Mouse (Mus musculus) intestine, postnatal 0 days (tissue): ENCODE data around the gene Mas1. TPM values are rescaled to one million over a fixed set of nuclear protein-coding genes. Genes with fewer than 3 reads are reported as not detected.
A peak's percentile ranks its signal among the peaks of the same experiment; 100 is the strongest.

Source experiments
- ATAC-seq: fragments of 200-750 bp; cut with Nextera tagmentation; 2 replicates; pipeline ENCODE4 v1.8.0; 2017; ENCODE audit warnings: mild to moderate bottlenecking, moderate TSS enrichment, moderate library complexity
- H3K27ac ChIP-seq: fragments of 300-500 bp; sonication (generic); 2 replicates; pipeline ENCODE4 v1.5.1; 2014; ENCODE audit warnings: mild to moderate bottlenecking, low read depth, low read length, moderate library complexity
- H3K27me3 ChIP-seq: fragments of 300-500 bp; sonication (generic); replicated peaks from 2 replicates; pipeline ENCODE4 v1.6.1; 2014; ENCODE audit warnings: low read length, mixed read lengths; ENCODE audit not compliant: control insufficient read depth, insufficient read depth
- H3K36me3 ChIP-seq: fragments of 300-500 bp; sonication (generic); 2 replicates; pipeline ENCODE4 v1.6.1; 2014; ENCODE audit warnings: mild to moderate bottlenecking, moderate library complexity; ENCODE audit not compliant: control insufficient read depth, insufficient read depth
- H3K4me1 ChIP-seq: fragments of 300-500 bp; sonication (generic); replicated peaks from 2 replicates; pipeline ENCODE4 v1.6.1; 2014; ENCODE audit warnings: antibody characterized with exemption, low read length, mixed read lengths; ENCODE audit not compliant: control insufficient read depth, insufficient read depth
- H3K4me2 ChIP-seq: fragments of 300-500 bp; sonication (generic); replicated peaks from 2 replicates; pipeline ENCODE4 v1.6.1; 2014; ENCODE audit warnings: low read depth, mild to moderate bottlenecking, moderate library complexity
- H3K4me3 ChIP-seq: fragments of 300-500 bp; sonication (generic); 2 replicates; pipeline ENCODE4 v1.5.1; 2014; ENCODE audit warnings: low read depth, low read length
- H3K9ac ChIP-seq: fragments of 300-500 bp; sonication (generic); 2 replicates; pipeline ENCODE4 v1.6.1; 2014; ENCODE audit warnings: mild to moderate bottlenecking, low read depth, low read length
- H3K9me3 ChIP-seq: fragments of 300-500 bp; sonication (generic); 2 replicates; pipeline ENCODE4 v1.6.1; 2016; ENCODE audit warnings: mixed run types; ENCODE audit not compliant: control insufficient read depth
- CTCF ChIP-seq: sonication (generic); IDR thresholded peaks from 2 replicates; pipeline ENCODE4 v1.5.1; 2016; ENCODE audit warnings: low read depth, mild to moderate bottlenecking, control low read depth, antibody characterized with exemption, moderate library complexity
- WGBS: fragments of 180-500 bp; shearing (Covaris S2); extraction: QIAGEN DNeasy Blood & Tissue Kit; methylation state at CpG from one replicate; pipeline ENCODE4 v1.1.7; 2014; 5-methylcytosine and 5-hydroxymethylcytosine counted together
- microRNA-seq: library from miRNA; unstranded; fragments of <30 nt; microRNA quantifications from one replicate; pipeline ENCODE4, GENCODE M21; 2016
- polyA plus RNA-seq: library from polyadenylated mRNA; unstranded; fragments of >200 nt; fragmentation: Nextera tagmentation; extraction: Ambion mirVana; gene quantifications from 2 replicates; pipeline ENCODE4 v1.2.1, GENCODE M21; 2015

Gene Mas1
- polyA plus RNA-seq, 1 experiment from 2014 or later = 0.10 TPM

- Histone ChIP-seq H3K36me3 (no peaks in the 10 kb centered on the region), H3K4me3 (no peak overlapping the region), H3K27me3 (no peaks in the 10 kb centered on the region), H3K9me3 (no peaks in the 10 kb centered on the region), H3K27ac (peak overlapping the region; percentile 37; the same call in 1 of the 2 replicates), H3K4me1 (peaks cover 19% of the 10 kb centered on the region; the same call in 1 of the 2 replicates), H3K4me2 (no peak overlapping the region), H3K9ac (no peak overlapping the region)
- no peak for ATAC-seq
- peak; percentile 16; the same call in 1 of the 2 replicates for TF ChIP-seq CTCF
- 40% methylated on average over 8 of the region's 8 CpGs for WGBS
These were observed 74.1 kb downstream of the Mas1 start for GRCm38 (mm10) chr17:12793660-12794406.

DNA sequence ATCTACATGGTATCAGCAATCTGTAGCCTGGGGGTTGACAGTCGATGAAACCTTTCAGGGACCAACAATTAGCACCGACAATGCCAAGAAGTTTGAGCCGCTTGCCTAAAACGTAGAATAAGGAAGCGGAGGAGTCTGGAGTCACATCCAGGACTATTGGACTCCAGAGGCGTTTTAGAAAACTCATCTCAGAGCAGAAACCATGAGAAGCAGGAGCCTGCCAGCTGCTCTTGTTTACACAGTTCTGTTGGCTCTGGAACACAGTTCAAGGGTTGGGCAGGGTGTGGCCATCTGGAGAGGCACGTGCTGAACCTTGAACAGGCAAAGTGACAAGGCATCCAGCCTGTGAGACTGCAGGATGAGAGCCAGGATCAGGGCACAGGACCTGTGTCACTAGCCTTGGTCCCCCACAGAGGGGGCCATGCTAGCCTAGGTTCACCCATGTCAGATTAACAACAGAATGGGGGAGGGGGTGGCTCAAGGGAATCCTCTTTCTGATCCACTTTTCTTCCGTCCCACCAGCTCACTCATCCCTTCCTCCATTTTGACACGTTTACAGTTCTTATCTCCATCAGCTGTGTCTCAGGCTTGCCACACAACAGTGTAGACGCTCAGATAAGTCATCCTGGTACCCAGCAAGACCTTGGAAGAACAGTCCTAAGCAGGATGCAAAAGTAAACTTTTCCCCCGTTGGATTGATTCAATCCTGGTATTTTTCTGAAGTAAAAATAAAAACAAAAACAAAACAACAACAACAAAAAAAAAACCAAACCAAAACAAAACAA lies 75.3 kb downstream of the Mas1 start:
- no peak overlapping the region for H3K4me2 ChIP-seq
- no peak overlapping the region for H3K4me3 ChIP-seq
- H3K9me3 ChIP-seq = no peaks in the 10 kb centered on the region
- no peaks in the 10 kb centered on the region; the same call in 1 of the 2 replicates for H3K36me3 ChIP-seq
- H3K9ac ChIP-seq = no peak overlapping the region
- ATAC-seq = peak; percentile 96
- H3K27ac ChIP-seq = peak overlapping the region; percentile 74
- no peaks in the 10 kb centered on the region for H3K27me3 ChIP-seq
- 0 out of 2 replicates have a peak, but pooled peaks have one; percentile 15 for TF ChIP-seq CTCF
- WGBS = 17% methylated on average over 11 of the region's 11 CpGs
- peaks cover 19% of the 10 kb centered on the region; the same call in 1 of the 2 replicates for H3K4me1 ChIP-seq

GRCm38 (mm10) chr17:12791420-12791819 lies 76.5 kb downstream of the Mas1 start:
- H3K27me3 ChIP-seq = no peaks in the 10 kb centered on the region
- 42% methylated on average over 4 of the region's 4 CpGs for WGBS
- H3K27ac ChIP-seq = peak overlapping the region; percentile 61
- peaks cover 15% of the 10 kb centered on the region; the same call in 1 of the 2 replicates for H3K4me1 ChIP-seq
- ATAC-seq = no peak
- no peak for TF ChIP-seq CTCF
- H3K9ac ChIP-seq = no peak overlapping the region
- H3K4me2 ChIP-seq = no peak overlapping the region
- H3K36me3 ChIP-seq = no peaks in the 10 kb centered on the region; the same call in 1 of the 2 replicates
- H3K4me3 ChIP-seq = no peak overlapping the region
- no peaks in the 10 kb centered on the region for H3K9me3 ChIP-seq

GRCm38 (mm10) chr17:12791079-12791406 lies 76.9 kb downstream of the Mas1 start:
- no peak for ATAC-seq
- no peak for TF ChIP-seq CTCF
- Histone ChIP-seq H3K4me1 (peaks cover 15% of the 10 kb centered on the region; the same call in 1 of the 2 replicates), H3K4me2 (no peak overlapping the region), H3K9me3 (no peaks in the 10 kb centered on the region), H3K27me3 (no peaks in the 10 kb centered on the region), H3K36me3 (no peaks in the 10 kb centered on the region; the same call in 1 of the 2 replicates), H3K27ac (peak overlapping the region; percentile 61), H3K9ac (no peak overlapping the region), H3K4me3 (no peak overlapping the region)
- 27% methylated on average over 5 of the region's 5 CpGs for WGBS

Small RNA genes lying within 50 kb of the gene (microRNA-seq; reads per million reads assigned to microRNA genes)
- not detected for gene Gm24085

Other genes starting within 250 kb of the Mas1 start
- gene Slc22a1, start 192.3 kb downstream of the Mas1 start, polyA plus RNA-seq = 2.1 and 3.1 TPM in 2 replicates
- 25.1 and 28.7 TPM in 2 replicates for gene Igf2r, start 98.5 kb downstream of the Mas1 start, polyA plus RNA-seq
- gene Mrgprh, start 7.9 kb upstream of the Mas1 start, polyA plus RNA-seq = not detected in 2 replicates
- 0.48 and 0.54 TPM in 2 replicates for gene Pnldc1, start 42.1 kb upstream of the Mas1 start, polyA plus RNA-seq
- 143 and 144 TPM in 2 replicates for gene Tcp1, start 47.6 kb upstream of the Mas1 start, polyA plus RNA-seq
- 112 and 121 TPM in 2 replicates for gene Mrpl18, start 48.2 kb upstream of the Mas1 start, polyA plus RNA-seq
- gene Acat3, start 72.5 kb upstream of the Mas1 start, polyA plus RNA-seq = 0.18 and 0.51 TPM in 2 replicates
- gene Acat2, start 92.6 kb upstream of the Mas1 start, polyA plus RNA-seq = 62.7 and 69.3 TPM in 2 replicates
- gene Wtap, start 126.0 kb upstream of the Mas1 start, polyA plus RNA-seq = 86.8 and 87.2 TPM in 2 replicates
- gene Sod2, start 138.7 kb upstream of the Mas1 start, polyA plus RNA-seq = 125 and 138 TPM in 2 replicates
- gene Gpr31b, start 184.2 kb upstream of the Mas1 start, polyA plus RNA-seq = 0.13 TPM in 1 of 2 replicates, not detected in the other
- 0.07 and 0.10 TPM in 2 replicates for gene Tcp10b, start 193.0 kb upstream of the Mas1 start, polyA plus RNA-seq